Mouse (Mus musculus): ENCODE measurements around the gene Aif1.

DNA sequence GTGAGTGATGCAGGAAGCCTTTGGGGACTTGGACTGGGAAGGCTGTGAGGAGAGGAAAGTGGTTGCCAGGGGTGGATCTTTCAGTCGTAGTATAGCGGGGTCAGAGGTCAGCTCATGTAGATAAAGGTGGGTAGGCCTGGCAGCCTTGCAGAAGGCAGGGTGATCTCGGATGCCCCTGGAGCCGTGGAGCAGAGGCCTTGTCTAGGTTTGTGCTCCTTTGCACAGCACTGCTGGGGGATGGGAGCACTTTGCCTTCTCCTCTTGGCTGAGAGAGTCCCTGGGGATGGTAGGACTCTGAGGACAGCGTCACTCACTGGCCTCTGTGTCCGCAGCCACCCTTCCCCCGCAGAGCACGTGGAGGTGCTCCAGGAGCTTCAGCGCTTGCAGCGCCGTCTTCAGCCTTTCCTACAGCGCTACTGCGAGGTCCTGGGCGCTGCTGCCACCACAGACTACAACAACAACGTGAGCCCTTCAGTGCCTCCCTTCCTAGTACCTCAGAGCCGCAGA is 35.3 kb downstream of the Aif1 start:
- TF ChIP-seq CTCF (IDR thresholded peaks at IDR 0.05; ENCODE audit: low read depth, low read length) (no peak), POLR2A (IDR thresholded peaks at IDR 0.05; ENCODE audit: borderline replicate concordance, low read depth, low read length) (no peak)
